Mouse (Mus musculus): ENCODE results near the gene Ints14.
"Not testable (repeated sequence)": the region's sequence is repeated elsewhere in the genome, so short reads cannot be mapped to it uniquely, and the experiment has no call there.

The Ints14 gene

DNA sequence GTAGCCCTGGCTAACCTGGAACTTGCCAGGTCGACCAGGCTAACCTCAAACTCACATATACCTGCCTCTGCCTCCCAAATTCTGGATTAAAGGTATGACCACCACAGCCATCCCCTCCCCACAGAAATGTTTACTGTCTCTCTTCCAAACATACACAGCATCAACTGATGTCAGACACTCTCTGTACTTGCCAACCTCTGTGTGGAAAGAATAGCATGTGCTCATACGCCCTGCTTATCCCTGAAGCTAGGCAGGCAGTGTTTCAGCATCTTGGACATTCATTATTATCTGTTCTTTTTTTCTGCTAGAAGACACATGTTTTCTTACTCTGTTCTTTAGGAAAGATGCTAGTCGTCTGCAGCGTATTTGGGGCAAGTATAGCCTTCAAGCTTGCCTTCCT, 57.2 kb downstream of the Ints14 start:
- intact Hi-C loops (cut with DNase I): no loop called here

DNA sequence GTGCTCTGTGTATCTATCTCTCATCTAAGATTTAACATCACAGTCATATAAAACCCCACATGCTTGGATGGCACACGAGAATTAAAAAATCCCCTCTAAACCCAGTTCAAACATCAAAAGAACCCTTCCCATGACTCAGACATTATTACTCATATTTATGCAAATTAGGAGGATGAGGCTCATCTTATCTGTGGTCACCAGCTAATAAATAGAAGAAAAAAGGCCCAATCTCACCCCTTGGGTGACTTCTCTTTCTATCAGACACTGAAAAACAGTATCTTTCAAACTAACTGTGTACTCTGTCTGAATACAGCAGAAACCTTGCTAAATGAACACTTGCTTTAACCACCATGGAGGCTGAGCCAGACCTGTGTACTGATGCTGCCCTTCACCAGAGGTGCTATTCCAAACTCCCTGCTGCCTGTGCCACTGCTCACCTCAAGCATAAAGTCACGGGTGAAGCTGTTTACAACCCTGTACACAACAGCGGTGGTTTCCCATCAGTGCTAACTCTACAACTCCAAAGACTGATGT, 58.0 kb downstream of the Ints14 start:
- intact Hi-C loops (cut with DNase I): no loop called here

- intact Hi-C loops (cut with DNase I): no loop called here
These were observed 58.4 kb downstream of the Ints14 start for GRCm38 (mm10) chr9:65019146-65019545.

- intact Hi-C loops (cut with DNase I): no loop called here
These were observed 59.4 kb downstream of the Ints14 start for GRCm38 (mm10) chr9:65020128-65020527.

- intact Hi-C loops (cut with DNase I): no loop called here
These were observed 60.5 kb downstream of the Ints14 start, which contains the start of gene Hacd3 for GRCm38 (mm10) chr9:65020991-65021886. Gene Hacd3, minus strand, starts transcription at chr9:65021693.

DNA sequence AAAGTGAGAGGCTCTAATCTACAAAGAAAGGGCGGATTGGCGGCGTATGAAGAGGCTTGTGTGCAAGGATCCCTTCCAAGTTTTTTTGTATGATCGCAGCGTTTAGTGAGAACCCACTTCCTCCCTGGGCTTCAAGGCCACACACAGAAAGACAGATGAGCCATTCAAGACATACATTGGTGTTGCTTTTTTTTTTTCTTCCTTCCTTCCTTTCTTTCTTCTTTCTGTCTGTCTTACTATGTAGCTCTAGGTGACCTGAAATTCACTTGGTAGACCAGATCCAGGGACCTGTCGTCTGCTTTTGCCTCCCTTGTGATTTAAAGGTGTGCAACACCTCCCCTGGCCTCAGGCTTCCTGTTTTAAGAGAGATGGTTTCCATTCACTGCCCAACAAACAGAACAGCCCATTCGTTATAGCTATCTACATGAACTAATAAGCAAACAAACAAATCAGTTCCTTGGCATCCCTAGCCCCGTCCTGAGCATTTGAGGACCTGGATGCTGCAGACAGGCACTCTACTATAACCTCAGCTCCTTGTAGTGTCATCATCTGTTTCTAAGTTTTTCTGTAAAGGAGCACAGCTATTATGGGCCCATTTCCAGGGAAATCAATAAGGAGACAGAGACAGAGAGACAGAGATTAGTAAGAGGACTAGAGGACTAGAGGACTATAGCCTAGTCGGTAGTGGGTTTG, 61.3 kb downstream of the Ints14 start:
- intact Hi-C loops (cut with DNase I): no loop called here

- intact Hi-C loops (cut with DNase I): no loop called here
These were observed 62.0 kb downstream of the Ints14 start for GRCm38 (mm10) chr9:65022580-65023135.

DNA sequence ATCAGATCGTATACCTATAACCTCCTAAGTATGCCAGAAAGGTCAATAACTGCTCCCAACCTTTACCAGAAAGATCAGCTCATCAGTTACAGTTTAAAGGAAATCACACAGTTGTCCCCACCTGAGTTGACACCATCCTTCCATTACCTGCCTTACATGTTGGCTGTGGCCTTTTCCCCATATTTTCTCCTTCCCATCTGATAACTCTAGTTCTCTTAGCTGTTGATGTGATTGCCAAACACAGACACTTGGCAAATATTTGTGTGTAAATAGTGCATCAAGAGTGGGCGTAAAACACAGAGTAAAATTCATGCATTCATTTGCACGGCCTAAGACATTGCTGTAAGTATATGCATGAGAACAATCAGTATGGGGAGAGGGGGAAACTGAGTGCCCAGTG, 62.7 kb downstream of the Ints14 start:
- intact Hi-C loops (cut with DNase I): no loop called here

DNA sequence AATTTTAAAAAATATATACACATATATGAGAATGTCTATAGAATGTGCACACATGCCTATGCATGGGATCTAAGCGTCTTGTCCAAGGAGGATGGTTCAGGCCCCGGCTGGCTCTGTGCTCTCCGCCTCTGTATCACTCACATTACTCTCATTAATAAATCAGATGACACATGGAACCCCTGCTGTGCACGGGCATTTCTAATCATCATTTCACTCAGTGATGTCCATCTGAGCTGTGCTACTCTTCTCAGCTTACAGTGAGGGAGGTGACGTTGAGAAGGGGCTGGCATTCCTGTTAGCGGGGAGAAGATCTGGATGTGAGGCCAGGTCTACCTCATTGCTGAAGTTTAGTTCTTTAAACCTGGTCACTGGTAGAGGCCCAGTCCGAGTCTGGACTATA, 66.5 kb downstream of the Ints14 start:
- intact Hi-C loops (cut with DNase I): no loop called here

- intact Hi-C loops (cut with DNase I): no loop called here
These were observed 67.6 kb downstream of the Ints14 start for GRCm38 (mm10) chr9:65028313-65028712.

DNA sequence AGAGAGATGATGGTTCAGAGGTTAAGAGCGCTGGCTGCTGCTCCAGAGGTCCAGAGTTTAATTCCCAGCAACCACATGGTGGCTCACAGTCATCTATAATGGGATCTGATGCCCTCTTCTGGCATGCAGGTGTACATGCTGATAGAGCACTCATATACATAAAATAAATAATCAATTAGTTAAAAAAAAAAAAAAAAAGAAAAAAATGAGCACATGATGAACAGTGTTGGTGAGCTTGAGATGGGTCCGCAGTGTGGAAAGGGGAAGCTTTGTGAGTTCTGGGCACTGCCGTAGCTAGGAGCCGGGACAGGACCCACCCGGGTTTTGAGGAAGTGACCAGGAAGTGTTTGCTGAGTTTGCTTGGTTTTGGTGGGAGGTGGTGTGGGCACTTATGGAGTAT, 70.7 kb downstream of the Ints14 start:
- intact Hi-C loops (cut with DNase I): not testable (repeated sequence)

DNA sequence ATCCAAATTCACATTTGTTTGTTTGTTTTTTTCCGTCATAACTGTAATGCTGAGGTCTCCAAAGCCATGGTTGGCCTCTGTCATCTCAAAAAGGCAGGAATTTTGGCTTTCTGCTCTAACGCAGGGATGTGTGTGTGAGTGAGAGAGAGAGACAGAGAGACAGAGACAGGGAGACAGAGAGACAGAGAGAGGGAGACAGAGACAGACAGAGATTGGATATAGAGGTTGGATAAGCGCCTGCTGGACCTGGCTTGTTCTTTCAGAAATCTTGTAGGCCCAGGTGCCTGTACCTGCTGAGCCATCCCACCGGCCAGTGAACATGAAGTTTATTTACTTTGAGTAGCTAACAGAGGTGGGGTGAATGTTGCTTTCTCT, 71.2 kb downstream of the Ints14 start:
- intact Hi-C loops (cut with DNase I): no loop called here

DNA sequence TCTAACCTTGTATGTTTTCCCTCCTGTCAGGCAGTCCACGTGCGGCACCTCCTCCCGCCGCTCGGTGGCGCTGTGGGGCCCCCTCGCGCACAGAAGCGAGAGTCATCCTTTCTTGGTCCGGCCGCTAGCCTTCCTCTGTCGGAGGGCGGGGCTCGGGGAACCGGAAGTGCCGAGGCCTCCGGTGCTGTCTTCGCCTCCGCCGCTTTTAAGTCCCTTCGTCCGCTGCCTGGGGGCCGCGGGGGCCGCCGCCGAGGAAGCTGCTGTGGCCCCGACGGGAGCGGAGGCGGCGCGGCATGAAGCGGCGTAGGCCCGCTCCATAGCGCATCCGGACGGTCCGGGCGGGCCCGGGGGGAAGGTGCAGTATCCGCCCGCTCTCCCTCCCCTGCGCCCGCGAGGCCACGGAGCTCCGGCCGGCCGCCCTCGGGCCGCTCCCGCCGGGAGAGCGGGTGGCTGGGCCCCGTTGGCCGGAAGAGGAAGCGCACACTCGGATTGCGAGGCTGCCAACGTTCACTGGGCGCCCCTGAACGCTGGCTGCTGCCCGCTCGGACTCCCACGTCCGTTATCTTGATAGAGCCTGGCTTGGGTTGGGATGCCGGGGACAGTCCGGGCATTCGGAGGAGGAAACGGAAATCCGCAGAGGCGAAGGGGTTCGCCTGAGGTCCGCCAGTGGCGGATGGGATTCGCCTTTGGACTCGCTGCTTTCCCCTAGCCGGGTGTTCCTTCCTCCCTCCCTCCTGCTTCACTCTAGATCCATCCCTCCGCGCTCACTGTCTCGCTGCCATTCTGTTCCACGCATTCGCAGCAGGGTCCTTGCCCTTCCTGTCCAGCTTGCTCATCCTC, 71.8 kb downstream of the Ints14 start, which contains the start of gene Dpp8:
Dpp8 (plus strand) TSS at position 146 of the 840 bp plus-strand sequence.
- intact Hi-C loops (cut with DNase I): no loop called here

GRCm38 (mm10) chr9:65036456-65036855, 75.8 kb downstream of the Ints14 start:
- intact Hi-C loops (cut with DNase I): loop anchor here (5.0 kb wide), 1 partner anchor 81 kb away; no protein-coding TSS in a partner anchor

Small RNA genes lying within 50 kb of the gene (microRNA-seq; reads per million reads assigned to microRNA genes)
- gene Gm25640: 0 reads per million in 2 experiments
